Mouse (Mus musculus) limb, embryonic 13.5 days (tissue): ENCODE measurements around the gene Rnf220. TPM values are rescaled to one million over a fixed set of nuclear protein-coding genes. Genes with fewer than 3 reads are reported as not detected.

Experiments used
- ATAC-seq: fragments of 200-750 bp; cut with Nextera tagmentation; 2 replicates; pipeline ENCODE4 v1.8.0; 2017; ENCODE audit warnings: low read depth, moderate number of reproducible peaks, moderate TSS enrichment; ENCODE audit not compliant: low FRiP score
- H3K27ac ChIP-seq: fragments of 300-500 bp; sonication (generic); 2 replicates; pipeline ENCODE4 v1.5.1; 2015; ENCODE audit warnings: inconsistent platforms, mild to moderate bottlenecking, moderate library complexity
- H3K27me3 ChIP-seq: fragments of 300-500 bp; sonication (generic); 2 replicates; pipeline ENCODE4 v1.6.1; 2015; ENCODE audit warnings: mild to moderate bottlenecking, inconsistent platforms
- H3K36me3 ChIP-seq: fragments of 300-500 bp; sonication (generic); 2 replicates; pipeline ENCODE4 v1.6.1; 2015; ENCODE audit warnings: inconsistent platforms, mild to moderate bottlenecking, moderate library complexity
- H3K4me1 ChIP-seq: fragments of 300-500 bp; sonication (generic); 2 replicates; pipeline ENCODE4 v1.6.1; 2015; ENCODE audit warnings: inconsistent platforms
- H3K4me2 ChIP-seq: fragments of 300-500 bp; sonication (generic); replicated peaks from 2 replicates; pipeline ENCODE4 v1.6.1; 2015; ENCODE audit warnings: inconsistent platforms, mild to moderate bottlenecking, moderate library complexity
- H3K4me3 ChIP-seq: fragments of 300-500 bp; sonication (generic); 2 replicates; pipeline ENCODE4 v1.5.1; 2015; ENCODE audit warnings: moderate library complexity, mild to moderate bottlenecking, inconsistent platforms
- H3K9ac ChIP-seq: fragments of 300-500 bp; sonication (generic); 2 replicates; pipeline ENCODE4 v1.6.1; 2015; ENCODE audit warnings: mild to moderate bottlenecking, inconsistent platforms
- H3K9me3 ChIP-seq: fragments of 300-500 bp; sonication (generic); 2 replicates; pipeline ENCODE4 v1.6.1; 2016; ENCODE audit warnings: inconsistent platforms
- WGBS: fragments of 180-500 bp; shearing (Covaris S2); methylation state at CpG from one replicate; pipeline ENCODE4 v1.1.7; 2015; 5-methylcytosine and 5-hydroxymethylcytosine counted together
- polyA plus RNA-seq: library from polyadenylated mRNA; unstranded; fragments of >200 nt; fragmentation: Nextera tagmentation; extraction: Ambion mirVana; gene quantifications from 2 replicates; pipeline ENCODE4 v1.2.1, GENCODE M21; 2015

Rnf220 gene
- polyA plus RNA-seq, 1 experiment from 2014 or later = 91.2 TPM

- peak overlapping the region; percentile 63 for H3K4me3 ChIP-seq
- H3K36me3 ChIP-seq = no peaks in the 10 kb centered on the region
- no peaks in the 10 kb centered on the region for H3K27me3 ChIP-seq
- ATAC-seq = 0 out of 2 replicates have a peak, but pooled peaks have one; percentile 10
- H3K9me3 ChIP-seq = no peaks in the 10 kb centered on the region
- peak overlapping the region; percentile 70 for H3K4me2 ChIP-seq
- WGBS = 10% methylated on average over 5 of the region's 5 CpGs
- peak overlapping the region; percentile 88 for H3K27ac ChIP-seq
- H3K4me1 ChIP-seq = peaks cover 25% of the 10 kb centered on the region
- peak overlapping the region; percentile 66 for H3K9ac ChIP-seq
Measured at GRCm38 (mm10) chr4:117252351-117252750, 244.5 kb downstream of the Rnf220 start.

GRCm38 (mm10) chr4:117251801-117252316 is 245.0 kb downstream of the Rnf220 start, which contains the start of the genes Tmem53 and Armh1:
Gene Tmem53, plus strand, starts transcription at chr4:117251951.
Gene Armh1, minus strand, starts transcription at chr4:117252125.
- no peaks in the 10 kb centered on the region for H3K27me3 ChIP-seq
- peak within 1 kb of the TSS; percentile 88 for H3K27ac ChIP-seq
- H3K4me2 ChIP-seq = peak within 1 kb of the TSS; percentile 70
- H3K9ac ChIP-seq = peak within 1 kb of the TSS; percentile 66
- no peaks in the 10 kb centered on the region for H3K9me3 ChIP-seq
- H3K36me3 ChIP-seq = no peaks in the 10 kb centered on the region
- ATAC-seq = peak; percentile 98
- WGBS = under 1% methylated on average over 39 of the region's 43 CpGs
- peaks cover 25% of the 10 kb centered on the region for H3K4me1 ChIP-seq
- peak within 1 kb of the TSS; percentile 63 for H3K4me3 ChIP-seq

- Histone ChIP-seq H3K27ac (no peak overlapping the region), H3K4me1 (peaks cover 25% of the 10 kb centered on the region), H3K4me3 (peak overlapping the region; percentile 63), H3K9ac (no peak overlapping the region), H3K36me3 (no peaks in the 10 kb centered on the region), H3K9me3 (no peaks in the 10 kb centered on the region), H3K27me3 (no peaks in the 10 kb centered on the region), H3K4me2 (peak overlapping the region; percentile 70)
- WGBS = 91% methylated on average over 1 of the region's 1 CpGs
- no peak for ATAC-seq
Measured at GRCm38 (mm10) chr4:117250982-117251381, 245.9 kb downstream of the Rnf220 start.

- H3K4me3 ChIP-seq = no peak overlapping the region
- H3K9me3 ChIP-seq = no peaks in the 10 kb centered on the region
- no peak overlapping the region for H3K4me2 ChIP-seq
- ATAC-seq = no peak
- 66% methylated on average over 6 of the region's 6 CpGs for WGBS
- no peaks in the 10 kb centered on the region for H3K36me3 ChIP-seq
- peaks cover 10% of the 10 kb centered on the region; the same call in 1 of the 2 replicates for H3K4me1 ChIP-seq
- no peak overlapping the region for H3K27ac ChIP-seq
- H3K9ac ChIP-seq = no peak overlapping the region
- H3K27me3 ChIP-seq = no peaks in the 10 kb centered on the region
Measured at GRCm38 (mm10) chr4:117240867-117241266, 256.0 kb downstream of the Rnf220 start.

GRCm38 (mm10) chr4:117239153-117239552 is 257.7 kb downstream of the Rnf220 start:
- H3K4me1 ChIP-seq = peaks cover 14% of the 10 kb centered on the region; the same call in 1 of the 2 replicates
- 20% methylated on average over 2 of the region's 2 CpGs for WGBS

GRCm38 (mm10) chr4:117235822-117236221 is 261.0 kb downstream of the Rnf220 start:
- Histone ChIP-seq H3K4me2 (no peak overlapping the region), H3K9me3 (no peaks in the 10 kb centered on the region), H3K4me1 (peaks cover 14% of the 10 kb centered on the region; the same call in 1 of the 2 replicates), H3K9ac (no peak overlapping the region), H3K27ac (no peak overlapping the region), H3K4me3 (no peak overlapping the region), H3K36me3 (no peaks in the 10 kb centered on the region), H3K27me3 (no peaks in the 10 kb centered on the region)
- 56% methylated on average over 4 of the region's 4 CpGs for WGBS
- ATAC-seq = no peak

More at GRCm38 (mm10) chr4:117239153-117239552, 257.7 kb downstream of the Rnf220 start:
- Histone ChIP-seq H3K9ac (no peak overlapping the region), H3K4me2 (no peak overlapping the region), H3K4me3 (no peak overlapping the region), H3K9me3 (no peaks in the 10 kb centered on the region), H3K36me3 (no peaks in the 10 kb centered on the region), H3K27ac (no peak overlapping the region), H3K27me3 (no peaks in the 10 kb centered on the region)
- no peak for ATAC-seq

GRCm38 (mm10) chr4:117234166-117234741 is 262.6 kb downstream of the Rnf220 start:
- H3K4me2 ChIP-seq = no peak overlapping the region
- no peak for ATAC-seq
- 0 out of 2 replicates have a peak, but pooled peaks cover 6% of the 10 kb centered on the region for H3K4me1 ChIP-seq
- H3K4me3 ChIP-seq = no peak overlapping the region
- H3K27ac ChIP-seq = no peak overlapping the region
- 21% methylated on average over 7 of the region's 7 CpGs for WGBS
- no peaks in the 10 kb centered on the region for H3K36me3 ChIP-seq
- H3K9me3 ChIP-seq = no peaks in the 10 kb centered on the region
- no peak overlapping the region for H3K9ac ChIP-seq
- H3K27me3 ChIP-seq = no peaks in the 10 kb centered on the region

- Histone ChIP-seq H3K4me1 (0 out of 2 replicates have a peak, but pooled peaks cover 5% of the 10 kb centered on the region), H3K36me3 (no peaks in the 10 kb centered on the region), H3K4me2 (no peak overlapping the region), H3K9me3 (no peaks in the 10 kb centered on the region), H3K27ac (no peak overlapping the region), H3K9ac (no peak overlapping the region), H3K4me3 (no peak overlapping the region), H3K27me3 (no peaks in the 10 kb centered on the region)
- 76% methylated on average over 2 of the region's 2 CpGs for WGBS
- ATAC-seq = no peak
Measured at GRCm38 (mm10) chr4:117231208-117231607, 265.6 kb downstream of the Rnf220 start.

GRCm38 (mm10) chr4:117230331-117230730 is 266.5 kb downstream of the Rnf220 start:
- H3K27ac ChIP-seq = no peak overlapping the region
- 53% methylated on average over 10 of the region's 10 CpGs for WGBS
- no peak for ATAC-seq
- no peaks in the 10 kb centered on the region for H3K36me3 ChIP-seq
- H3K9ac ChIP-seq = no peak overlapping the region
- H3K4me1 ChIP-seq = 0 out of 2 replicates have a peak, but pooled peaks cover 5% of the 10 kb centered on the region
- H3K27me3 ChIP-seq = no peaks in the 10 kb centered on the region
- H3K9me3 ChIP-seq = no peaks in the 10 kb centered on the region
- no peak overlapping the region for H3K4me2 ChIP-seq
- no peak overlapping the region for H3K4me3 ChIP-seq

- Histone ChIP-seq H3K27ac (no peak overlapping the region), H3K9me3 (no peaks in the 10 kb centered on the region), H3K4me2 (no peak overlapping the region), H3K9ac (no peak overlapping the region), H3K36me3 (no peaks in the 10 kb centered on the region), H3K27me3 (no peaks in the 10 kb centered on the region), H3K4me3 (no peak overlapping the region), H3K4me1 (0 out of 2 replicates have a peak, but pooled peaks cover 5% of the 10 kb centered on the region)
- 70% methylated on average over 15 of the region's 15 CpGs for WGBS
- ATAC-seq = no peak
Measured at GRCm38 (mm10) chr4:117229590-117229989, 267.3 kb downstream of the Rnf220 start.

GRCm38 (mm10) chr4:117225250-117225649 is 271.6 kb downstream of the Rnf220 start:
- no peak overlapping the region for H3K4me2 ChIP-seq
- H3K9me3 ChIP-seq = no peaks in the 10 kb centered on the region
- no peaks in the 10 kb centered on the region for H3K4me1 ChIP-seq
- no peak overlapping the region for H3K9ac ChIP-seq
- H3K27ac ChIP-seq = no peak overlapping the region
- no peak overlapping the region for H3K4me3 ChIP-seq
- no peaks in the 10 kb centered on the region for H3K36me3 ChIP-seq
- H3K27me3 ChIP-seq = no peaks in the 10 kb centered on the region
- no peak for ATAC-seq

- Histone ChIP-seq H3K4me2 (no peak overlapping the region), H3K36me3 (no peaks in the 10 kb centered on the region), H3K4me3 (no peak overlapping the region), H3K27ac (no peak overlapping the region), H3K9me3 (no peaks in the 10 kb centered on the region), H3K27me3 (no peaks in the 10 kb centered on the region), H3K9ac (no peak overlapping the region), H3K4me1 (no peaks in the 10 kb centered on the region)
- no peak for ATAC-seq
- 77% methylated on average over 8 of the region's 8 CpGs for WGBS
Measured at GRCm38 (mm10) chr4:117224122-117224521, 272.7 kb downstream of the Rnf220 start.
